Mouse (Mus musculus) heart, postnatal 0 days (tissue): ENCODE measurements around the gene Fry. TPM values are rescaled to one million over a fixed set of nuclear protein-coding genes. Genes with fewer than 3 reads are reported as not detected.

Experiments
- ATAC-seq: fragments of 200-750 bp; cut with Nextera tagmentation; 2 replicates; pipeline ENCODE4 v1.8.0; 2017; ENCODE audit warnings: low read depth, moderate number of reproducible peaks, moderate library complexity; ENCODE audit not compliant: insufficient read depth
- DNase-seq: peaks from one replicate; pipeline ENCODE4 v3.0.0-alpha.2; 2016; ENCODE audit warnings: low spot score
- H3K27ac ChIP-seq: fragments of 300-500 bp; sonication (generic); 2 replicates; pipeline ENCODE4 v1.5.1; 2014; ENCODE audit warnings: low read depth, mild to moderate bottlenecking
- H3K27me3 ChIP-seq: fragments of 300-500 bp; sonication (generic); 2 replicates; pipeline ENCODE4 v1.6.1; 2014; ENCODE audit warnings: low read length, mixed read lengths; ENCODE audit not compliant: control insufficient read depth, insufficient read depth
- H3K36me3 ChIP-seq: fragments of 300-500 bp; sonication (generic); replicated peaks from 2 replicates; pipeline ENCODE4 v1.6.1; 2014; ENCODE audit warnings: low read length, mixed read lengths; ENCODE audit not compliant: control insufficient read depth, insufficient read depth
- H3K4me1 ChIP-seq: fragments of 300-500 bp; sonication (generic); 2 replicates; pipeline ENCODE4 v1.6.1; 2014; ENCODE audit warnings: antibody characterized with exemption; ENCODE audit not compliant: control insufficient read depth, insufficient read depth
- H3K4me2 ChIP-seq: fragments of 300-500 bp; sonication (generic); 2 replicates; pipeline ENCODE4 v1.6.1; 2014; ENCODE audit warnings: low read depth, mild to moderate bottlenecking, low read length, moderate library complexity
- H3K4me3 ChIP-seq: fragments of 300-500 bp; sonication (generic); 2 replicates; pipeline ENCODE4 v1.5.1; 2014; ENCODE audit warnings: low read depth, low read length
- H3K9ac ChIP-seq: fragments of 300-500 bp; sonication (generic); replicated peaks from 2 replicates; pipeline ENCODE4 v1.6.1; 2014; ENCODE audit warnings: low read depth, low read length, mixed read lengths
- H3K9me3 ChIP-seq: fragments of 300-500 bp; sonication (generic); replicated peaks from 2 replicates; pipeline ENCODE4 v1.6.1; 2016; ENCODE audit warnings: low read length; ENCODE audit not compliant: control insufficient read depth
- CTCF ChIP-seq: IDR thresholded peaks from 2 replicates; pipeline ENCODE4 v1.5.1; 2016; ENCODE audit warnings: antibody characterized with exemption, control low read depth, low read depth
- EP300 ChIP-seq: IDR thresholded peaks from 2 replicates; pipeline ENCODE4 v1.6.1; 2016; ENCODE audit warnings: antibody characterized with exemption, low read depth
- WGBS: fragments of 180-500 bp; shearing (Covaris S2); extraction: QIAGEN DNeasy Blood & Tissue Kit; methylation state at CpG from one replicate; pipeline ENCODE4 v1.1.7; 2014; 5-methylcytosine and 5-hydroxymethylcytosine counted together
- polyA plus RNA-seq: library from polyadenylated mRNA; unstranded; fragments of >200 nt; fragmentation: Nextera tagmentation; extraction: Ambion mirVana; gene quantifications from 2 replicates; pipeline ENCODE4 v1.2.1, GENCODE M21; 2015
- total RNA-seq: library from RNA; depleted of rRNA; stranded (reverse); fragments of >200 nt; gene quantifications from 2 replicates; pipeline ENCODE4 v1.2.3, GENCODE M21; 2014; ENCODE audit warnings: low replicate concordance

The Fry gene
- total and polyA plus RNA-seq, 2 experiments from 2014 or later: 31.8 to 124 TPM

GRCm38 (mm10) chr5:150118124-150118454 lies 356 bp upstream of the Fry start:
- DNase-seq (no peak), ATAC-seq (no peak)
- Histone ChIP-seq H3K9me3 (no peaks in the 10 kb centered on the region), H3K4me2 (peak overlapping the region; percentile 65), H3K9ac (no peak overlapping the region), H3K27me3 (no peaks in the 10 kb centered on the region), H3K36me3 (no peaks in the 10 kb centered on the region), H3K4me3 (peak overlapping the region; percentile 57), H3K27ac (peak overlapping the region; percentile 61), H3K4me1 (peaks cover 12% of the 10 kb centered on the region; the same call in 1 of the 2 replicates)
- WGBS: 8% methylated on average over 8 of the region's 8 CpGs
- TF ChIP-seq EP300 (no peak), CTCF (no peak)

- TF ChIP-seq CTCF (no peak), EP300 (no peak)
- no peak for DNase-seq
- H3K4me2 ChIP-seq: no peak overlapping the region
- H3K27ac ChIP-seq: no peak overlapping the region
- WGBS: 81% methylated on average over 8 of the region's 8 CpGs
- H3K36me3 ChIP-seq: no peaks in the 10 kb centered on the region
- peaks cover 10% of the 10 kb centered on the region; the same call in 1 of the 2 replicates for H3K4me1 ChIP-seq
- H3K27me3 ChIP-seq: no peaks in the 10 kb centered on the region
- H3K9ac ChIP-seq: no peak overlapping the region
- no peak for ATAC-seq
- no peaks in the 10 kb centered on the region for H3K9me3 ChIP-seq
- no peak overlapping the region for H3K4me3 ChIP-seq
Measured at GRCm38 (mm10) chr5:150120676-150121075, 2.2 kb downstream of the Fry start.

GRCm38 (mm10) chr5:150122095-150122494 lies 3.6 kb downstream of the Fry start:
- DNase-seq (no peak), ATAC-seq (no peak)
- Histone ChIP-seq H3K4me3 (no peak overlapping the region), H3K4me1 (peaks cover 4% of the 10 kb centered on the region; the same call in 1 of the 2 replicates), H3K4me2 (no peak overlapping the region), H3K36me3 (no peaks in the 10 kb centered on the region), H3K27ac (no peak overlapping the region), H3K27me3 (no peaks in the 10 kb centered on the region), H3K9ac (no peak overlapping the region), H3K9me3 (no peaks in the 10 kb centered on the region)
- no peak for TF ChIP-seq EP300
- WGBS: 91% methylated on average over 4 of the region's 4 CpGs

GRCm38 (mm10) chr5:150122571-150122970 lies 4.1 kb downstream of the Fry start:
- WGBS: 82% methylated on average over 2 of the region's 2 CpGs
- no peak overlapping the region for H3K4me3 ChIP-seq
- no peak for ATAC-seq

GRCm38 (mm10) chr5:150125920-150126319 lies 7.5 kb downstream of the Fry start:
- H3K9ac ChIP-seq: no peak overlapping the region
- DNase-seq (no peak), ATAC-seq (no peak)
- no peaks in the 10 kb centered on the region for H3K36me3 ChIP-seq
- no peak overlapping the region for H3K4me3 ChIP-seq
- no peaks in the 10 kb centered on the region for H3K9me3 ChIP-seq
- H3K27ac ChIP-seq: no peak overlapping the region
- H3K4me1 ChIP-seq: peaks cover 3% of the 10 kb centered on the region; the same call in 1 of the 2 replicates
- WGBS: 80% methylated on average over 9 of the region's 9 CpGs
- TF ChIP-seq EP300: no peak
- TF ChIP-seq CTCF: no peak
- H3K4me2 ChIP-seq: no peak overlapping the region
- H3K27me3 ChIP-seq: no peaks in the 10 kb centered on the region

More at GRCm38 (mm10) chr5:150122571-150122970, 4.1 kb downstream of the Fry start:
- TF ChIP-seq EP300 (no peak), CTCF (no peak)
- Histone ChIP-seq H3K4me2 (no peak overlapping the region), H3K9me3 (no peaks in the 10 kb centered on the region), H3K36me3 (no peaks in the 10 kb centered on the region), H3K4me1 (peaks cover 4% of the 10 kb centered on the region; the same call in 1 of the 2 replicates), H3K9ac (no peak overlapping the region), H3K27me3 (no peaks in the 10 kb centered on the region), H3K27ac (no peak overlapping the region)
- no peak for DNase-seq

- TF ChIP-seq CTCF (no peak), EP300 (no peak)
- no peak overlapping the region for H3K4me2 ChIP-seq
- H3K4me1 ChIP-seq: 0 out of 2 replicates have a peak, but pooled peaks cover 5% of the 10 kb centered on the region
- H3K9ac ChIP-seq: no peak overlapping the region
- ATAC-seq: no peak
- no peak overlapping the region for H3K27ac ChIP-seq
- DNase-seq: no peak
- H3K9me3 ChIP-seq: no peaks in the 10 kb centered on the region
- no peaks in the 10 kb centered on the region for H3K27me3 ChIP-seq
- H3K36me3 ChIP-seq: no peaks in the 10 kb centered on the region
- H3K4me3 ChIP-seq: no peak overlapping the region
- WGBS: 78% methylated on average over 8 of the region's 8 CpGs
Measured at GRCm38 (mm10) chr5:150128432-150128831, 10.0 kb downstream of the Fry start.
